Mouse (Mus musculus): ENCODE results near the gene Cish. TPM values are rescaled to one million over a fixed set of nuclear protein-coding genes. Genes with fewer than 3 reads are reported as not detected.

The Cish gene
- polyA plus RNA-seq, 1 experiment from 2014 or later = 4.4 TPM

GRCm38 (mm10) chr9:107298059-107298780, 2.4 kb downstream of the Cish start:
- H3K4me1 ChIP-seq (ENCODE audit: control insufficient read depth, insufficient read depth, low read length) = 0 out of 2 replicates have a peak, but pooled peaks cover 8% of the 10 kb centered on the region
- ATAC-seq (ENCODE audit: insufficient number of reproducible peaks, low FRiP score, low TSS enrichment, low read depth) (no peak), DNase-seq (ENCODE audit: low spot score) (no peak)
- no peak overlapping the region for H3K4me2 ChIP-seq (ENCODE audit: low read depth, severe bottlenecking)
- WGBS = 84% methylated on average over 8 of the region's 8 CpGs
- no peaks in the 10 kb centered on the region for H3K27me3 ChIP-seq (ENCODE audit: control insufficient read depth, insufficient read depth, low read length)
- no peaks in the 10 kb centered on the region; the same call in 1 of the 2 replicates for H3K9me3 ChIP-seq (ENCODE audit: control insufficient read depth, low read length)
- H3K27ac ChIP-seq (replicated peaks; ENCODE audit: low read depth, low read length) = no peak overlapping the region
- H3K36me3 ChIP-seq (ENCODE audit: control insufficient read depth, insufficient read depth, low read length) = no peaks in the 10 kb centered on the region
- H3K4me3 ChIP-seq (ENCODE audit: low read depth, low read length) = no peak overlapping the region
- no peak overlapping the region for H3K9ac ChIP-seq (ENCODE audit: low read length)

DNA sequence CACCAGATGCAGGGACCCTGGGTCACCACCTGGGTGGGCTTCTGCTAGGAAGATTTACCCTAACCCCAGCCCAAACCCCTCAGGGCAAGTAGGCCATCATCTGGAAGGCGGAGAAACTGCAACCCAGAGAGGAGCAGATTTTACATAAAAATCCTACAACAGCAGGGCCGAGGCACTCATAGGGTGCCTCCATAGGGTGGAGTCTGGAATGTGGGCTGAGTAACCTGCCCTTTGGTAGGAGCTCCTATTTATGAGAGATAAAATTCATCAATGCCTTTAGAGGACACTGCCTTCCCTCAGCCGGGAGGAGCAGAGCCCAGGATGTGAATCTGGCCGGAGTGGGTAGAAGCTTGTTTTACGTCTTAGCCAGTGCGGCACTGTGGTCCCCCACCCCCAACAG, 3.0 kb downstream of the Cish start:
- Histone ChIP-seq H3K27ac (replicated peaks; ENCODE audit: low read depth, low read length) (no peak overlapping the region), H3K4me2 (ENCODE audit: low read depth, severe bottlenecking) (no peak overlapping the region), H3K27me3 (ENCODE audit: control insufficient read depth, insufficient read depth, low read length) (no peaks in the 10 kb centered on the region), H3K9ac (ENCODE audit: low read length) (no peak overlapping the region), H3K4me3 (ENCODE audit: low read depth, low read length) (no peak overlapping the region), H3K9me3 (ENCODE audit: control insufficient read depth, low read length) (no peaks in the 10 kb centered on the region; the same call in 1 of the 2 replicates), H3K36me3 (ENCODE audit: control insufficient read depth, insufficient read depth, low read length) (no peaks in the 10 kb centered on the region), H3K4me1 (ENCODE audit: control insufficient read depth, insufficient read depth, low read length) (0 out of 2 replicates have a peak, but pooled peaks cover 8% of the 10 kb centered on the region)
- DNase-seq (ENCODE audit: low spot score) (no peak), ATAC-seq (ENCODE audit: insufficient number of reproducible peaks, low FRiP score, low TSS enrichment, low read depth) (no peak)
- WGBS = 87% methylated on average over 6 of the region's 6 CpGs

GRCm38 (mm10) chr9:107299783-107300182, 4.0 kb downstream of the Cish start:
- Histone ChIP-seq H3K9me3 (ENCODE audit: control insufficient read depth, low read length) (no peaks in the 10 kb centered on the region; the same call in 1 of the 2 replicates), H3K4me1 (ENCODE audit: control insufficient read depth, insufficient read depth, low read length) (0 out of 2 replicates have a peak, but pooled peaks cover 8% of the 10 kb centered on the region), H3K9ac (ENCODE audit: low read length) (no peak overlapping the region), H3K27me3 (ENCODE audit: control insufficient read depth, insufficient read depth, low read length) (no peaks in the 10 kb centered on the region), H3K4me2 (ENCODE audit: low read depth, severe bottlenecking) (no peak overlapping the region), H3K27ac (replicated peaks; ENCODE audit: low read depth, low read length) (no peak overlapping the region), H3K36me3 (ENCODE audit: control insufficient read depth, insufficient read depth, low read length) (no peaks in the 10 kb centered on the region), H3K4me3 (ENCODE audit: low read depth, low read length) (no peak overlapping the region)
- ATAC-seq (ENCODE audit: insufficient number of reproducible peaks, low FRiP score, low TSS enrichment, low read depth) = no peak
- 91% methylated on average over 7 of the region's 7 CpGs for WGBS
- DNase-seq (ENCODE audit: low spot score) = no peak

DNA sequence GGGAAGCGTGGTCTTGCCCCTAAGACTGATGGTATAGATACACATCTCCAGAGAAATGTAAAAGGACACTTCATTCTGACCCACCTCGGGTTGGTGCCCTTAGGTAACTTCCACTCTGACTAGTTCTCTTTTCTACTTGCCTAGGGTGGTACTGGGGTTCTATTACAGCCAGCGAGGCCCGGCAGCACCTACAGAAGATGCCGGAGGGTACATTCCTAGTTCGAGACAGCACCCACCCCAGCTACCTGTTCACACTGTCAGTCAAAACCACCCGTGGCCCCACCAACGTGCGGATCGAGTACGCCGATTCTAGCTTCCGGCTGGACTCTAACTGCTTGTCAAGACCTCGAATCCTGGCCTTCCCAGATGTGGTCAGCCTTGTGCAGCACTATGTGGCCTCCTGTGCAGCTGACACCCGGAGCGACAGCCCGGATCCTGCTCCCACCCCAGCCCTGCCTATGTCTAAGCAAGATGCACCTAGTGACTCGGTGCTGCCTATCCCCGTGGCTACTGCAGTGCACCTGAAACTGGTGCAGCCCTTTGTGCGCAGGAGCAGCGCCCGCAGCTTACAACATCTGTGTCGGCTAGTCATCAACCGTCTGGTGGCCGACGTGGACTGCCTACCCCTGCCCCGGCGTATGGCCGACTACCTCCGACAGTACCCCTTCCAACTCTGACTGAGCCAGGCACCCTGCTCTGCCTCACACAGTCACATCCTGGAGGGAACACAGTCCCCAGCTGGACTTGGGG, 4.6 kb downstream of the Cish start:
- H3K4me3 ChIP-seq (ENCODE audit: low read depth, low read length) = no peak overlapping the region
- 93% methylated on average over 30 of the region's 30 CpGs for WGBS

GRCm38 (mm10) chr9:107301554-107302331, 5.9 kb downstream of the Cish start:
- Histone ChIP-seq H3K27ac (replicated peaks; ENCODE audit: low read depth, low read length) (no peak overlapping the region), H3K9ac (ENCODE audit: low read length) (no peak overlapping the region), H3K27me3 (ENCODE audit: control insufficient read depth, insufficient read depth, low read length) (no peaks in the 10 kb centered on the region), H3K36me3 (ENCODE audit: control insufficient read depth, insufficient read depth, low read length) (no peaks in the 10 kb centered on the region), H3K4me3 (ENCODE audit: low read depth, low read length) (no peak overlapping the region), H3K9me3 (ENCODE audit: control insufficient read depth, low read length) (no peaks in the 10 kb centered on the region; the same call in 1 of the 2 replicates), H3K4me2 (ENCODE audit: low read depth, severe bottlenecking) (no peak overlapping the region), H3K4me1 (ENCODE audit: control insufficient read depth, insufficient read depth, low read length) (0 out of 2 replicates have a peak, but pooled peaks cover 8% of the 10 kb centered on the region)
- 84% methylated on average over 17 of the region's 17 CpGs for WGBS
- ATAC-seq (ENCODE audit: insufficient number of reproducible peaks, low FRiP score, low TSS enrichment, low read depth) = no peak
- DNase-seq (ENCODE audit: low spot score) = no peak

More for the DNA sequence above, 4.6 kb downstream of the Cish start:
- no peaks in the 10 kb centered on the region for H3K27me3 ChIP-seq (ENCODE audit: control insufficient read depth, insufficient read depth, low read length)
- H3K27ac ChIP-seq (replicated peaks; ENCODE audit: low read depth, low read length) = no peak overlapping the region
- H3K4me2 ChIP-seq (ENCODE audit: low read depth, severe bottlenecking) = no peak overlapping the region
- H3K36me3 ChIP-seq (ENCODE audit: control insufficient read depth, insufficient read depth, low read length) = no peaks in the 10 kb centered on the region
- no peak for ATAC-seq (ENCODE audit: insufficient number of reproducible peaks, low FRiP score, low TSS enrichment, low read depth)
- H3K9me3 ChIP-seq (ENCODE audit: control insufficient read depth, low read length) = no peaks in the 10 kb centered on the region; the same call in 1 of the 2 replicates
- H3K4me1 ChIP-seq (ENCODE audit: control insufficient read depth, insufficient read depth, low read length) = 0 out of 2 replicates have a peak, but pooled peaks cover 8% of the 10 kb centered on the region
- H3K9ac ChIP-seq (ENCODE audit: low read length) = no peak overlapping the region
- DNase-seq (ENCODE audit: low spot score) = no peak

DNA sequence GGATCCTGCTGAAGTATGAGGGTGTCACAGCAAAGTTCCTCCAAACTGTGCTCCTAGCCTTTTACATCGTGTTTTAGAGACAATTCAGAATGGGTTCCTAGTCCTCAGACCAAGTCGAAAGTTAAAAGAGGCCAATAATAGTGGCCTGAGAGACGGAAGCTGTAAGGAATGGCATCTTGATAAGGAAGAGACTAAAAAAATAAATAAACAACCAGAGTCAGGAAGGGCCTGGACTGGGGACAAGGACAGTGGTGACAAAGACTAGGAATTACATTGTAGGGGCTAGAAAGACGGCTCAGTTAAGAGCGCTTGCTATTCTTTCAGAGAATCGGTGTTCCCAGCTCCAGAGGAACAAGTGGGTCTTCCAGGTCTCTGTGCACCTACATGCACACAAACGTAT, 6.8 kb downstream of the Cish start:
- no peak overlapping the region for H3K9ac ChIP-seq (ENCODE audit: low read length)
- H3K4me1 ChIP-seq (ENCODE audit: control insufficient read depth, insufficient read depth, low read length) = 0 out of 2 replicates have a peak, but pooled peaks cover 2% of the 10 kb centered on the region
- no peaks in the 10 kb centered on the region for H3K36me3 ChIP-seq (ENCODE audit: control insufficient read depth, insufficient read depth, low read length)
- no peak overlapping the region for H3K4me2 ChIP-seq (ENCODE audit: low read depth, severe bottlenecking)
- 63% methylated on average over 7 of the region's 7 CpGs for WGBS
- DNase-seq (ENCODE audit: low spot score) (no peak), ATAC-seq (ENCODE audit: insufficient number of reproducible peaks, low FRiP score, low TSS enrichment, low read depth) (no peak)
- H3K27ac ChIP-seq (replicated peaks; ENCODE audit: low read depth, low read length) = no peak overlapping the region
- no peaks in the 10 kb centered on the region for H3K27me3 ChIP-seq (ENCODE audit: control insufficient read depth, insufficient read depth, low read length)
- H3K4me3 ChIP-seq (ENCODE audit: low read depth, low read length) = no peak overlapping the region
- no peaks in the 10 kb centered on the region for H3K9me3 ChIP-seq (ENCODE audit: control insufficient read depth, low read length)

- H3K4me1 ChIP-seq (ENCODE audit: control insufficient read depth, insufficient read depth, low read length) = 0 out of 2 replicates have a peak, but pooled peaks cover 2% of the 10 kb centered on the region
- 77% methylated on average over 9 of the region's 9 CpGs for WGBS
- ATAC-seq (ENCODE audit: insufficient number of reproducible peaks, low FRiP score, low TSS enrichment, low read depth) = no peak
Observed at GRCm38 (mm10) chr9:107303121-107303820, 7.4 kb downstream of the Cish start.

More at GRCm38 (mm10) chr9:107303121-107303820, 7.4 kb downstream of the Cish start:
- Histone ChIP-seq H3K4me3 (ENCODE audit: low read depth, low read length) (no peak overlapping the region), H3K27ac (replicated peaks; ENCODE audit: low read depth, low read length) (no peak overlapping the region), H3K4me2 (ENCODE audit: low read depth, severe bottlenecking) (no peak overlapping the region), H3K9me3 (ENCODE audit: control insufficient read depth, low read length) (no peaks in the 10 kb centered on the region), H3K9ac (ENCODE audit: low read length) (no peak overlapping the region), H3K36me3 (ENCODE audit: control insufficient read depth, insufficient read depth, low read length) (no peaks in the 10 kb centered on the region), H3K27me3 (ENCODE audit: control insufficient read depth, insufficient read depth, low read length) (no peaks in the 10 kb centered on the region)
- no peak for DNase-seq (ENCODE audit: low spot score)

Data from limb, embryonic 11.5 days (tissue).